Mouse (Mus musculus) MEL (cell line): ENCODE measurements at regions not wholly inside any gene's neighbourhood (a gene's known extent, or its start where the extent isn't known, plus 50 kb on each side); places are given as distances from the start of the nearest gene placed in this dataset.

Experiments used
- CHD2 ChIP-seq: IDR thresholded peaks from 2 replicates; pipeline ENCODE4 v1.6.1; 2011; ENCODE audit warnings: low read length, improper control_type of control experiment
- CTCF ChIP-seq, 3 experiments: IDR thresholded peaks in 2 of 3; conservative IDR thresholded peaks in 1 of 3; 2 replicates each; pipeline ENCODE4 v1.5.1; 2011 to 2012; ENCODE audit warnings: low read length in 3 of 3, low read depth in 2 of 3, mild to moderate bottlenecking in 2 of 3, improper control_type of control experiment in 1 of 3, inconsistent platforms in 1 of 3, mixed read lengths in 1 of 3, moderate library complexity in 1 of 3; ENCODE audit not compliant: control insufficient read depth in 1 of 3, insufficient read depth in 1 of 3, poor library complexity in 1 of 3, severe bottlenecking in 1 of 3
- EP300 ChIP-seq, 2 experiments: IDR thresholded peaks; 2 replicates each; pipeline ENCODE4 v1.6.1; 2011; ENCODE audit warnings: improper control_type of control experiment in 2 of 2, low read length in 2 of 2, low read depth in 1 of 2, mild to moderate bottlenecking in 1 of 2
- GATA1 ChIP-seq: IDR thresholded peaks from 2 replicates; pipeline ENCODE4 v1.6.1; 2011; ENCODE audit warnings: low read depth, low read length, improper control_type of control experiment
- MYC ChIP-seq: IDR thresholded peaks from 2 replicates; pipeline ENCODE4 v1.6.1; 2011; ENCODE audit warnings: low read depth, mild to moderate bottlenecking, low read length, improper control_type of control experiment, moderate library complexity
- POLR2A ChIP-seq, 2 experiments: IDR thresholded peaks; 2 replicates each; pipeline ENCODE4 v1.6.1; 2011 to 2012; ENCODE audit warnings: low read length in 2 of 2, mild to moderate bottlenecking in 2 of 2, control low read depth in 1 of 2, improper control_type of control experiment in 1 of 2, low read depth in 1 of 2, moderate library complexity in 1 of 2; ENCODE audit not compliant: control insufficient read depth in 1 of 2, insufficient read depth in 1 of 2, poor library complexity in 1 of 2
- POLR2AphosphoS2 ChIP-seq: IDR thresholded peaks from 2 replicates; pipeline ENCODE4 v1.6.1; 2011; ENCODE audit warnings: low read length, improper control_type of control experiment
- POLR2AphosphoS5 ChIP-seq: IDR thresholded peaks from 2 replicates; pipeline ENCODE4 v1.6.1; 2012; ENCODE audit warnings: low read depth, borderline replicate concordance, mild to moderate bottlenecking, inconsistent platforms, low read length, moderate library complexity, mixed read lengths
- RCOR1 ChIP-seq: IDR thresholded peaks from 2 replicates; pipeline ENCODE4 v1.6.1; 2012; ENCODE audit warnings: low read depth, mild to moderate bottlenecking, inconsistent platforms, low read length, improper control_type of control experiment
- TAL1 ChIP-seq: IDR thresholded peaks from 2 replicates; pipeline ENCODE4 v1.6.1; 2012; ENCODE audit warnings: mild to moderate bottlenecking, inconsistent platforms, low read length, moderate library complexity, mixed read lengths
- TCF12 ChIP-seq: IDR thresholded peaks from 2 replicates; pipeline ENCODE4 v1.6.1; 2014; ENCODE audit warnings: low read depth, mild to moderate bottlenecking, inconsistent platforms, low read length, improper control_type of control experiment, moderate library complexity
- USF1 ChIP-seq: IDR thresholded peaks from 2 replicates; pipeline ENCODE4 v1.6.1; 2014; ENCODE audit warnings: low read depth, mild to moderate bottlenecking, inconsistent platforms, low read length, improper control_type of control experiment, moderate library complexity
- ZC3H11A ChIP-seq: IDR thresholded peaks from 2 replicates; pipeline ENCODE4 v1.6.1; 2012; ENCODE audit warnings: low read depth, mild to moderate bottlenecking, inconsistent platforms, low read length, improper control_type of control experiment

- TF ChIP-seq CTCF (IDR thresholded peaks at IDR 0.05 in 2 of 3, conservative IDR thresholded peaks at IDR 0.05 in 1 of 3; ENCODE audit: control insufficient read depth in 1 of 3, insufficient read depth in 1 of 3, low read depth in 2 of 3, low read length in 3 of 3, poor library complexity in 1 of 3, severe bottlenecking in 1 of 3) (no peak), MYC (no peak), POLR2A (IDR thresholded peaks at IDR 0.05; ENCODE audit: control insufficient read depth in 1 of 2, insufficient read depth in 1 of 2, low read depth in 1 of 2, low read length in 2 of 2, poor library complexity in 1 of 2) (no peak), POLR2AphosphoS2 (no peak), EP300 (IDR thresholded peaks at IDR 0.05; ENCODE audit: low read depth in 1 of 2, low read length in 2 of 2) (no peak), GATA1 (no peak), USF1 (no peak), ZC3H11A (no peak), POLR2AphosphoS5 (no peak), TAL1 (no peak), TCF12 (no peak), RCOR1 (no peak), CHD2 (no peak)
Measured at GRCm38 (mm10) chr2:166322668-166323043, 167.2 kb upstream of the Sulf2 start.
